Mouse (Mus musculus): Measurements from ENCODE around the gene Sh2b1. TPM values are rescaled to one million over a fixed set of nuclear protein-coding genes. Genes with fewer than 3 reads are reported as not detected.

Sh2b1 gene
- polyA plus RNA-seq, 1 experiment from 2014 or later: 42.2 TPM

DNA sequence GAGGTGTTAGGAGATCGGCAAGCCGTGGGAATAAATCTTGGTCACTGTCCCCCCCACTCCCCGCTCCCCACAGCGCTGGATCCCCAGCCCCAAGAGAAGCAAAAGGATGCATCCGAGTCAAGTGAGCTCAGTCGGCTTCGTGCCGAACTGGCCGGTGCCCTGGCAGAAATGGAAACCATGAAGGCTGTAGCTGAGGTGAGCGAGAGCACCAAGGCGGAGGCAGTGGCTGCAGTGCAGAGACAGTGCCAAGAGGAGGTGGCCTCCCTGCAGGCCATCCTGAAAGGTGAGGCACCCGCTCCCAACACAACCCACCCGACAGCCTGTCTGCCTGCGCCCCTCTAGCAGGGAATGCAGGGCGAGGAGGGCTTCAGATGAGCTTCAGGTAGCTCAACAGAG is 45.7 kb downstream of the Sh2b1 start:
- Histone ChIP-seq H3K4me1 (ENCODE audit: control insufficient read depth, insufficient read depth, low read length) (peaks cover 10% of the 10 kb centered on the region), H3K27me3 (ENCODE audit: control insufficient read depth, insufficient read depth, low read length) (no peaks in the 10 kb centered on the region), H3K4me2 (replicated peaks; ENCODE audit: low read depth, low read length) (peak overlapping the region; percentile 75), H3K4me3 (ENCODE audit: low read depth, low read length) (peak overlapping the region; percentile 67), H3K27ac (ENCODE audit: low read length) (peak overlapping the region; percentile 84; the same call in 1 of the 2 replicates), H3K36me3 (ENCODE audit: control insufficient read depth, insufficient read depth, low read length) (peaks cover 8% of the 10 kb centered on the region; the same call in 1 of the 2 replicates), H3K9ac (replicated peaks; ENCODE audit: low read depth, low read length) (peak overlapping the region; percentile 61; the same call in 1 of the 2 replicates), H3K9me3 (ENCODE audit: control insufficient read depth, low read depth, low read length) (no peaks in the 10 kb centered on the region; the same call in 1 of the 2 replicates)
- ATAC-seq (ENCODE audit: insufficient number of reproducible peaks, insufficient read depth, low FRiP score, low read depth): peak; percentile 5; the same call in 1 of the 2 replicates
- WGBS: 25% methylated on average over 15 of the region's 15 CpGs

DNA sequence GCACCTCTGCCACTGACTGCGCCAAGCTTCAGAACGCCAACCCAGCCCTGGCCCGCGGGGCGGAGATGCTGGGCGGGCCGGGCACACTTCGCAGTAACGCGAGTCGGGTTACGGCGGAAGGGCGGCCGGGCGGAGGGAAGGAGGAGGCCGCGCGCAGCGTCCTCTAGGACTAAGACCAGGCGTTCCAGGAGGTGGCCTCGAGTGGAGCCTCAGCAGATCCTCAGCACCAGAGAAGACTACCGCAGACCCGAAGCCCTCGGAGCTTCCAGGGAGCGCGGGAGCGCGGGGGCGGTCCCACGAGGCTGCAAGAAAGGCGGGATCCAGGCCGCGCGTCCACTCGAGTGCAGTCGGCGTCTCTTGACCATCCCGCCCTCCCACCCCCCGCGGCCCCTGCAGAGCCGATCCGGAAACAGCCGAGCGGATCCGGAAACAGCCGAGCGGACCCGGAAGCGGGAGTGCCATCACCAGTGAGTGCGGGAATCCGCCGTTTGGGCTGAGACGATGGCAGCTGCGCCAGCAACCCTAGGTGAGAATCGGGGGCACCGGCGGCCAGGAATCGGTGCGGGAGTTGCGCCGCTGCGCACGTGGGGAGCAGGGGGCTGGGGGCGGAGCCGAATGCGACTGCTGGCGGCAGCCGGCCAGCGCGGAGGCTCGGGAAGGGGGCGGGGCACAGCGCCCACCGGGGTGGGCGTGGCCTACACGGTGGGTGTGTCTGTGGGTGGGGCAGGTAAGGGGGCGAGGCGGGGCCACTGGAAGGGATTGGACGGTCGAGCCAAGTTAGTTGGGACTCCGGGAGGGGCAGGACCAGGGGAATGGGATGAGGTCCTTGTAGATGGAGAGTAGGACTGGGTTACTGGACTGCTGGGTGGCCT is 46.4 kb downstream of the Sh2b1 start, which contains the start of gene Rabep2:
Gene Rabep2, plus strand, starts transcription at position 129 of the 872 bp plus-strand sequence.
- H3K4me2 ChIP-seq (replicated peaks; ENCODE audit: low read depth, low read length): peak within 1 kb of the TSS; percentile 75
- peak within 1 kb of the TSS; percentile 67 for H3K4me3 ChIP-seq (ENCODE audit: low read depth, low read length)
- no peaks in the 10 kb centered on the region for H3K27me3 ChIP-seq (ENCODE audit: control insufficient read depth, insufficient read depth, low read length)
- H3K9me3 ChIP-seq (ENCODE audit: control insufficient read depth, low read depth, low read length): no peaks in the 10 kb centered on the region; the same call in 1 of the 2 replicates
- peak; percentile 93 for ATAC-seq (ENCODE audit: insufficient number of reproducible peaks, insufficient read depth, low FRiP score, low read depth)
- H3K9ac ChIP-seq (replicated peaks; ENCODE audit: low read depth, low read length): peak within 1 kb of the TSS; percentile 61
- under 1% methylated on average over 76 of the region's 82 CpGs for WGBS
- peaks cover 3% of the 10 kb centered on the region; the same call in 1 of the 2 replicates for H3K36me3 ChIP-seq (ENCODE audit: control insufficient read depth, insufficient read depth, low read length)
- H3K4me1 ChIP-seq (ENCODE audit: control insufficient read depth, insufficient read depth, low read length): peaks cover 10% of the 10 kb centered on the region
- peak within 1 kb of the TSS; percentile 84 for H3K27ac ChIP-seq (ENCODE audit: low read length)

DNA sequence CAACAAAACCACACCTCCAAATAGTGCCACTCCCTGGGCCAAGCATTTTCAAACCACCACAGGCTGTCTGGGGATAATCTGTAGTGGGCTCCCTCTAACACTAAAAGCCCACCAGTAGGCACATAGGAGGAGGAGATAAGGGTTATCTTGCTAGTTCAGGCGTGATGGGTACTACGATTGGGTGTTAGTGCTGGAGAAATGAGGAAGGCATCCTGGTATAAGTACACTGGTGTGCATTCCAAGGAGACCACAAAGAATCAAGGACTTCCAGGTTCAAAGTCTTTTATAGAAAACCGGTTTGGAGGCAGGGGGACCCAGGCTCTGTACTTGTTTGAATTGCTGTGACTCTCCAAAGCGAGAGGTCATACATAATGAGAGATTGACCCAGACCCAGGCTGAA is 47.1 kb downstream of the Sh2b1 start:
- Histone ChIP-seq H3K27ac (ENCODE audit: low read length) (peak overlapping the region; percentile 84), H3K27me3 (ENCODE audit: control insufficient read depth, insufficient read depth, low read length) (no peaks in the 10 kb centered on the region), H3K4me1 (ENCODE audit: control insufficient read depth, insufficient read depth, low read length) (peaks cover 10% of the 10 kb centered on the region), H3K9me3 (ENCODE audit: control insufficient read depth, low read depth, low read length) (no peaks in the 10 kb centered on the region; the same call in 1 of the 2 replicates), H3K36me3 (ENCODE audit: control insufficient read depth, insufficient read depth, low read length) (no peaks in the 10 kb centered on the region), H3K9ac (replicated peaks; ENCODE audit: low read depth, low read length) (peak overlapping the region; percentile 61), H3K4me3 (ENCODE audit: low read depth, low read length) (peak overlapping the region; percentile 67), H3K4me2 (replicated peaks; ENCODE audit: low read depth, low read length) (peak overlapping the region; percentile 75)
- WGBS: 10% methylated on average over 4 of the region's 4 CpGs
- ATAC-seq (ENCODE audit: insufficient number of reproducible peaks, insufficient read depth, low FRiP score, low read depth): peak; percentile 1; the same call in 1 of the 2 replicates

DNA sequence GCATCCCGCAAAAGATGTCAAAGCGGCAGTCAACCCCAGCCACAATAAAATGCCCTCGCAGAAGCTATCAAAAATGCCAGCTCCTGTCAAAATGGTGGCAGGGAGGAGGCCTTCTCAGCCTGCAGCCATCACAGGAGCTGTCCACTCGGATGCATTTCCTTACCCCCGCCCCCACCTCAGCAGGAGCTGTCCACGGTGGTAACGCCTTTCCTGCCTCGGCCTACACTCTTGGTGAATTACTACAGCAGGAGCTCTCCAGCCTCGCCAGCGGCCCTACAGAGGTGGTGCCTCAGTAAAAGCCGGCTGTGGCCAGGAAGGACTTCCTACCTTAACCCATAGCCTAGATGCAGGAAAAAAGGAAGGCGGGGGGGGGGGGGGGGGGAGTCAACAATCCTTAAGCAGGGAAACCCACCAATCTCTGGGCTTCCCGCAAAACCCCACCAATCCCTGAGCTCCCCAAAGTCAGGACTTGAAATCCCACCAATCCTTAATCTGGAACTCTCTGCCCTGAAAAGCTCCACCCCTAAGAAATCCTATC is 47.8 kb downstream of the Sh2b1 start:
- H3K4me2 ChIP-seq (replicated peaks; ENCODE audit: low read depth, low read length): no peak overlapping the region
- H3K4me3 ChIP-seq (ENCODE audit: low read depth, low read length): no peak overlapping the region
- 45% methylated on average over 12 of the region's 13 CpGs for WGBS
- H3K9ac ChIP-seq (replicated peaks; ENCODE audit: low read depth, low read length): no peak overlapping the region
- H3K9me3 ChIP-seq (ENCODE audit: control insufficient read depth, low read depth, low read length): no peaks in the 10 kb centered on the region; the same call in 1 of the 2 replicates
- no peaks in the 10 kb centered on the region for H3K27me3 ChIP-seq (ENCODE audit: control insufficient read depth, insufficient read depth, low read length)
- no peak for ATAC-seq (ENCODE audit: insufficient number of reproducible peaks, insufficient read depth, low FRiP score, low read depth)
- H3K27ac ChIP-seq (ENCODE audit: low read length): no peak overlapping the region
- H3K4me1 ChIP-seq (ENCODE audit: control insufficient read depth, insufficient read depth, low read length): peaks cover 10% of the 10 kb centered on the region
- no peaks in the 10 kb centered on the region for H3K36me3 ChIP-seq (ENCODE audit: control insufficient read depth, insufficient read depth, low read length)

DNA sequence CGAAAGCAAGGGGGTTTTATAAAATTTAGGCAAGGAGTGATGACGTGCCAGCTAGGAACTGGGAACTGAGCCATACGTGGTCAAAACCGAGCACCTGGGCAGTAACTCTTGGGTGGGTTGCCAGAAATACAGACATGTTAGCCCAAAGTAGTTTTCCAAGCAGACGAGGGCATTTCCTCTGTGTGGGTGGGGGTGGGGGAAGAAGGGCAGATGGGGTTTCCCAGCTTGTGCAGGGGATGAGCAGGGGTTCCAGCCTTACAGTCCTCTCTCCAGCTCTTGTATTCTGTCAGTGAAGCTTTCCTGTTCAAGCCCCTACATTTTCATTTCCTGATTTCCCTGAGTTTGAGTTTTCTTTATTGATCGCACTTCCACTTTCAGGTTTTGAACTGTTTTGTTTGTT is 51.1 kb downstream of the Sh2b1 start:
- no peak overlapping the region for H3K4me3 ChIP-seq (ENCODE audit: low read depth, low read length)
- 87% methylated on average over 6 of the region's 6 CpGs for WGBS
- no peak overlapping the region for H3K4me2 ChIP-seq (replicated peaks; ENCODE audit: low read depth, low read length)
- no peak overlapping the region for H3K9ac ChIP-seq (replicated peaks; ENCODE audit: low read depth, low read length)
- H3K36me3 ChIP-seq (ENCODE audit: control insufficient read depth, insufficient read depth, low read length): no peaks in the 10 kb centered on the region
- H3K4me1 ChIP-seq (ENCODE audit: control insufficient read depth, insufficient read depth, low read length): 0 out of 2 replicates have a peak, but pooled peaks cover 3% of the 10 kb centered on the region
- no peaks in the 10 kb centered on the region for H3K27me3 ChIP-seq (ENCODE audit: control insufficient read depth, insufficient read depth, low read length)
- H3K9me3 ChIP-seq (ENCODE audit: control insufficient read depth, low read depth, low read length): no peaks in the 10 kb centered on the region; the same call in 1 of the 2 replicates
- ATAC-seq (ENCODE audit: insufficient number of reproducible peaks, insufficient read depth, low FRiP score, low read depth): no peak
- H3K27ac ChIP-seq (ENCODE audit: low read length): no peak overlapping the region

DNA sequence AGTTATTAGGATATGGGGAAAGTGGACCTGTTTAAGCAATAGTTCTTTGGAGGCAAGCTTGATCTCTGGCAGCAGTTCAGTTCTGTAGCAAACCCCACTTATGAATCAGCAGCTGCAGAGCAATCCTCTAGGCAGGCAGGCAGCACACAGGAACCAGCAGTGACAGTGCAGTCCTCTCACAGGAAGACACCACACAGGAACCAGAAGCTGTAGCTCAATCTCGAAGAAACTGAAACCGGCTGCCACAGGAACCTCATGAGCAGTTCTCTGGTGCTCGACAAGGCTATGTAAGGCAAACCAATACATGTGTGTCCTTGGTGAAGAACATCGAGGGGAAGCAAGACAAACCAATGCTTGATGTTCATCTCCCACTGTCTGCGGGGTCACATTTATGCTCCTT is 53.5 kb downstream of the Sh2b1 start:
- no peaks in the 10 kb centered on the region for H3K36me3 ChIP-seq (ENCODE audit: control insufficient read depth, insufficient read depth, low read length)
- no peaks in the 10 kb centered on the region for H3K27me3 ChIP-seq (ENCODE audit: control insufficient read depth, insufficient read depth, low read length)
- ATAC-seq (ENCODE audit: insufficient number of reproducible peaks, insufficient read depth, low FRiP score, low read depth): no peak
- H3K4me3 ChIP-seq (ENCODE audit: low read depth, low read length): no peak overlapping the region
- H3K27ac ChIP-seq (ENCODE audit: low read length): no peak overlapping the region
- 87% methylated on average over 5 of the region's 5 CpGs for WGBS
- no peak overlapping the region for H3K9ac ChIP-seq (replicated peaks; ENCODE audit: low read depth, low read length)
- H3K4me2 ChIP-seq (replicated peaks; ENCODE audit: low read depth, low read length): no peak overlapping the region
- H3K4me1 ChIP-seq (ENCODE audit: control insufficient read depth, insufficient read depth, low read length): no peaks in the 10 kb centered on the region
- H3K9me3 ChIP-seq (ENCODE audit: control insufficient read depth, low read depth, low read length): no peaks in the 10 kb centered on the region; the same call in 1 of the 2 replicates

DNA sequence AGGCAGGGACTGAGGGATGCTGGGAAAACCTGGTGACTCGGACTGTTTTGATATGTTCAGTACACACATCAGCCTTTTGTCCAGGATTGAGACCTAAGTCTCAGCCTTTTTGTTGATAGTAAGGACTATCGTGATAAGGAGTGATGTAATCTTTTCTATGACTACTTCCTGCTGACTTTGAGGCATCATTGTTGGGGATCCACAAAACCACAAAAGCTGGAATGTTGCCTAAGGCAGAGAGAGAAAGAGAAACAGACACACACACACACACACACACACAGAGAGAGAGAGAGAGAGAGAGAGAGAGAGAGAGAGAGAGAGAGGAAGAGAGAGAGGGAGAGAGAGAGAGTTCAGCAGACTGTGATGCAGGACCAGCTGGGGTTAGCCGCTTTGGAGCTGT is 56.7 kb downstream of the Sh2b1 start:
- WGBS: 49% methylated on average over 3 of the region's 3 CpGs
- Histone ChIP-seq H3K9ac (replicated peaks; ENCODE audit: low read depth, low read length) (no peak overlapping the region), H3K27me3 (ENCODE audit: control insufficient read depth, insufficient read depth, low read length) (no peaks in the 10 kb centered on the region), H3K4me2 (replicated peaks; ENCODE audit: low read depth, low read length) (no peak overlapping the region), H3K4me1 (ENCODE audit: control insufficient read depth, insufficient read depth, low read length) (no peaks in the 10 kb centered on the region), H3K36me3 (ENCODE audit: control insufficient read depth, insufficient read depth, low read length) (no peaks in the 10 kb centered on the region), H3K9me3 (ENCODE audit: control insufficient read depth, low read depth, low read length) (no peaks in the 10 kb centered on the region), H3K27ac (ENCODE audit: low read length) (no peak overlapping the region), H3K4me3 (ENCODE audit: low read depth, low read length) (no peak overlapping the region)
- no peak for ATAC-seq (ENCODE audit: insufficient number of reproducible peaks, insufficient read depth, low FRiP score, low read depth)

GRCm38 (mm10) chr7:126417606-126418005 is 57.6 kb downstream of the Sh2b1 start:
- H3K9ac ChIP-seq (replicated peaks; ENCODE audit: low read depth, low read length): no peak overlapping the region
- H3K9me3 ChIP-seq (ENCODE audit: control insufficient read depth, low read depth, low read length): no peaks in the 10 kb centered on the region
- H3K27me3 ChIP-seq (ENCODE audit: control insufficient read depth, insufficient read depth, low read length): no peaks in the 10 kb centered on the region
- no peaks in the 10 kb centered on the region for H3K36me3 ChIP-seq (ENCODE audit: control insufficient read depth, insufficient read depth, low read length)
- no peaks in the 10 kb centered on the region for H3K4me1 ChIP-seq (ENCODE audit: control insufficient read depth, insufficient read depth, low read length)
- no peak overlapping the region for H3K27ac ChIP-seq (ENCODE audit: low read length)
- H3K4me3 ChIP-seq (ENCODE audit: low read depth, low read length): no peak overlapping the region
- no peak for ATAC-seq (ENCODE audit: insufficient number of reproducible peaks, insufficient read depth, low FRiP score, low read depth)
- 81% methylated on average over 4 of the region's 4 CpGs for WGBS
- no peak overlapping the region for H3K4me2 ChIP-seq (replicated peaks; ENCODE audit: low read depth, low read length)
